Mouse (Mus musculus): ENCODE results near the gene Slc7a6os.

- TF ChIP-seq CTCF (IDR thresholded peaks at IDR 0.05; ENCODE audit: low read depth, low read length) (no peak), POLR2A (IDR thresholded peaks at IDR 0.05; ENCODE audit: insufficient read depth, low read length) (no peak)
Observed at GRCm38 (mm10) chr8:106152876-106153275, 57.9 kb downstream of the Slc7a6os start.
